Mouse (Mus musculus): ENCODE results near the gene Knstrn. TPM values are rescaled to one million over a fixed set of nuclear protein-coding genes. Genes with fewer than 3 reads are reported as not detected.

Knstrn gene
- polyA plus RNA-seq, 1 experiment from 2014 or later = 62.7 TPM

DNA sequence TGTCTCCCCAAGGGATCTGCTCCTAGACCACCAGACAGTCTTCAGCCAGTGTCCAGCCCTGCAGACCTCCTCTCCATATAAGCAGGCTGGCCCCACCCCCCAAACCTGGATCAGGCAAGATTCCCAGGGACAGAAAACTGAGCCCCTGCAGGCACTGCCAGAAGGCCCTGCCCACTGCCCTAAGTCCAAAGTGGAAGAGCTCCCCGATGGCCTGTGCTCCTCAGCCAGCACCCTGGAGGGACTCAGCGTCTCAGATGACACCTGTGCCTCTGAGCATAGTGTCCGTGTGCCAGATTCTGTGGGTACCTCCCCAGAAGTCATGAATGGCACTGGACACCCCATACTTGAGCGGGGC is 21.6 kb upstream of the Knstrn start:
- H3K4me2 ChIP-seq (replicated peaks) = no peak overlapping the region
- H3K36me3 ChIP-seq = peaks cover 65% of the 10 kb centered on the region
- H3K4me1 ChIP-seq (replicated peaks) = peaks cover 9% of the 10 kb centered on the region; the same call in 1 of the 2 replicates
- no peak overlapping the region for H3K27ac ChIP-seq
- WGBS = 83% methylated on average over 4 of the region's 4 CpGs
- H3K4me3 ChIP-seq (replicated peaks) = no peak overlapping the region
- H3K27me3 ChIP-seq = peaks cover 13% of the 10 kb centered on the region; the same call in 1 of the 2 replicates
- no peak for ATAC-seq
- no peaks in the 10 kb centered on the region for H3K9me3 ChIP-seq
- H3K9ac ChIP-seq (replicated peaks) = no peak overlapping the region

DNA sequence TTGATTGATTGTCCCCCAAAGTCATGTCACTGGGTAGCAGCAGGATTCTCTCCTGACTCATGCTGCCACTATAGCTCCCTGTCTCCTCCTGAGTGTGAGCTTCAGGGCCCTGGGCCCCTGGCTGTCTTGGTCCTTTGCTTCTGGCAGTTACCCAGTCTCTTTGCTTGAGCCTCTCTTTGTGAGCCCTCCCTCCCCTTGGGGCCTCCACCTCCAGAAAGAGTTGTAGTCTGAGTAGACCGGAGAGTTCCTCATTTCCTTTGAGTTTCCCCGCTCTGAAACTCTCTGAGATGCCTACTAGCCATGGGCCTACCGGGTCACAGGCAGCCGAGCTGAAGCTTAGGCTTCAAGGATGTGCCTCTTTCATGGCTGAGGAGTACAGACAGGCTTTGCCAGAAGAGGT is 20.2 kb upstream of the Knstrn start:
- H3K27me3 ChIP-seq = peaks cover 13% of the 10 kb centered on the region; the same call in 1 of the 2 replicates
- H3K4me1 ChIP-seq (replicated peaks) = peaks cover 9% of the 10 kb centered on the region; the same call in 1 of the 2 replicates
- no peak overlapping the region for H3K9ac ChIP-seq (replicated peaks)
- no peak overlapping the region for H3K4me3 ChIP-seq (replicated peaks)
- ATAC-seq = no peak
- WGBS = 86% methylated on average over 4 of the region's 4 CpGs
- H3K4me2 ChIP-seq (replicated peaks) = no peak overlapping the region
- H3K36me3 ChIP-seq = peaks cover 53% of the 10 kb centered on the region
- H3K9me3 ChIP-seq = peaks cover 3% of the 10 kb centered on the region; the same call in 1 of the 2 replicates
- no peak overlapping the region for H3K27ac ChIP-seq

DNA sequence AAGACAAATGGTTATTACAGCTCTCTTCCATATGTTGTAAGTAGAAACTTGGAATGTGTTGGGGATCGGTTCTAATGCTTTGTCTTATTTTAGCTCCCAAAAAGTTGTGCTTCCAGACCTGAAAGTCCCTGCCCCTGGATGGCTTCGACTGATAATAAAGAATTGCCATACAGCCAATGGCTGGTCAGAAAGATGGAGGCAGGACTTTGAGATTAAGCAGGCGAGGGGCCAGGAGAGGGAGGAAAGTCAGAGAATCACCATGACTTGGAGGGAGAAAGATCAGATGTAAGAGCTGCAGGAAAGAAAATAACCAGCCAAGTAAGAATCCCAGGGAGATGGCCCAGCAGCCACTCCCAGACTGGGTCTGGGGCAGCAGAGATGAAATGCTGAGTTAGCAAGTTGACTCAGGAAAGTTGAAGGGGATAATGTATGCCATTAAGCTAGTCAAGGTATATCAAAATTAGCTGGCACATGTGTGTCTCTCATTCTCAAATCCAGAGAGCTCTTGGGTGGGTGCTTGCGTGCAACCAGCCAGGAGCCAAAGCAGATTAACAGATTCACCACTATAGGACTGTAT is 11.2 kb upstream of the Knstrn start:
- Histone ChIP-seq H3K36me3 (no peaks in the 10 kb centered on the region), H3K9ac (replicated peaks) (no peak overlapping the region), H3K9me3 (peaks cover 3% of the 10 kb centered on the region; the same call in 1 of the 2 replicates), H3K4me1 (replicated peaks) (no peaks in the 10 kb centered on the region), H3K27ac (no peak overlapping the region), H3K4me3 (replicated peaks) (no peak overlapping the region), H3K27me3 (no peaks in the 10 kb centered on the region), H3K4me2 (replicated peaks) (no peak overlapping the region)
- ATAC-seq = no peak
- WGBS = 70% methylated on average over 4 of the region's 4 CpGs

DNA sequence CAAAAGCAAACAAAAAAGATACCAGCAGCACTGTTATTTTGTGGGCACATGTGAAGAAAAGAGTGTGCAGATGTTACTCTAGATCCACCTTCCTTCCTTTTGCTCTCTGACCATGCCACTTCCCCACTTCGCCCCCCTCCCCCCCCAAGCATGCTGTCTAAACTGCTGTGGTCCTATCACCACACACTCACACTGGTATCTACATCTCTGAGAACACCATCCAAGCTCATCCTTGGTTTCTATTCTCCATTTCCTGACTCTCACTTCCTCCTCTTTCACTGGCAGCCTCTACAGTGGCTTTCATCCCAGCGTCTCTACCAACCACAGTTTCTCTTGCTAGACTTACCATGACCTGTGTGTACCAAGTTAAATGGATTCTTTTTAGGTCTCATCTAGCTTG is 9.3 kb upstream of the Knstrn start:
- no peak overlapping the region for H3K9ac ChIP-seq (replicated peaks)
- H3K4me3 ChIP-seq (replicated peaks) = no peak overlapping the region
- H3K4me2 ChIP-seq (replicated peaks) = no peak overlapping the region
- no peaks in the 10 kb centered on the region for H3K9me3 ChIP-seq
- 84% methylated on average over 2 of the region's 2 CpGs for WGBS
- H3K27ac ChIP-seq = no peak overlapping the region
- no peak for ATAC-seq
- no peaks in the 10 kb centered on the region for H3K4me1 ChIP-seq (replicated peaks)
- no peaks in the 10 kb centered on the region for H3K27me3 ChIP-seq
- no peaks in the 10 kb centered on the region for H3K36me3 ChIP-seq

DNA sequence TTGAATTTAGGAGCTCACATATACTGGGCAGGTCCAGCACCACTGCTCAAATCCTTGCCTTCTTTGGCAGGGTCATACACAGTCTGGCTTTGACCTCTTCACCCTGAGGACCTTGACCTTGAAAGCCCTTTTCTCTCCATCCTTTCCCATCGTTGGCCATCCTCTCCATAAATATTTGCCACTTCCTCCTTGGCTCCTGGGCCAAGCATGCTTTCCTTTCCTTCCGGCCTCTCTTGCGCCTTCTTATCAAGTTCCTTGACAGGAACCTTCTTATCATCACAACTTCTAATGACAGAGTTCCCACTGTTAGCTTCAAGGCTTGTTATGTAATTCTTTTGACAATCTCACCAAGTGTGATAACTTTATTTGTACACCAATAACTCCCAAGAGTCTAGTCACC is 8.7 kb upstream of the Knstrn start:
- 75% methylated on average over 3 of the region's 3 CpGs for WGBS
- no peak overlapping the region for H3K4me2 ChIP-seq (replicated peaks)
- H3K9ac ChIP-seq (replicated peaks) = no peak overlapping the region
- no peak overlapping the region for H3K4me3 ChIP-seq (replicated peaks)
- H3K9me3 ChIP-seq = no peaks in the 10 kb centered on the region
- no peaks in the 10 kb centered on the region for H3K4me1 ChIP-seq (replicated peaks)
- H3K36me3 ChIP-seq = no peaks in the 10 kb centered on the region
- no peak for ATAC-seq
- no peak overlapping the region for H3K27ac ChIP-seq
- no peaks in the 10 kb centered on the region for H3K27me3 ChIP-seq

DNA sequence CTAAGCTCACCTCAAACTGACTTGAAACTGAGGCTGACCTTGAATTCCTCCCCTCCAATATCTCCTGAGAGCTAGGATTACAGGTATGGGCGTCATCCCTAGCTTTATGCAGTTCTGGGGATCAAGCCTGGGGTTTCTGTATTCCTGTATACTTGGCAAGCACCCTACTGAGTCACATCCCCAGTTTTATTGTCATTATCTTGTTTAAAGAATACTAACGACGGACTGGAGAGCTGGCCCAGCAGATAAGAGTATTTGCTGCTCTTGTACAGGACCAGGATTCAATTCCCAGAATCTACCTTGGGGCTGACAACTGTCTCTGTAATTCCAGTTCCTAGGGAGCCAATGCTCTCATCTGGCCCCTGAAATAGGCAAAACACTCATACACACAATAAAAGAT is 8.0 kb upstream of the Knstrn start:
- Histone ChIP-seq H3K36me3 (no peaks in the 10 kb centered on the region), H3K9me3 (no peaks in the 10 kb centered on the region), H3K9ac (replicated peaks) (no peak overlapping the region), H3K27ac (no peak overlapping the region), H3K4me3 (replicated peaks) (no peak overlapping the region), H3K4me1 (replicated peaks) (no peaks in the 10 kb centered on the region), H3K27me3 (no peaks in the 10 kb centered on the region), H3K4me2 (replicated peaks) (no peak overlapping the region)
- 38% methylated on average over 3 of the region's 3 CpGs for WGBS
- no peak for ATAC-seq

DNA sequence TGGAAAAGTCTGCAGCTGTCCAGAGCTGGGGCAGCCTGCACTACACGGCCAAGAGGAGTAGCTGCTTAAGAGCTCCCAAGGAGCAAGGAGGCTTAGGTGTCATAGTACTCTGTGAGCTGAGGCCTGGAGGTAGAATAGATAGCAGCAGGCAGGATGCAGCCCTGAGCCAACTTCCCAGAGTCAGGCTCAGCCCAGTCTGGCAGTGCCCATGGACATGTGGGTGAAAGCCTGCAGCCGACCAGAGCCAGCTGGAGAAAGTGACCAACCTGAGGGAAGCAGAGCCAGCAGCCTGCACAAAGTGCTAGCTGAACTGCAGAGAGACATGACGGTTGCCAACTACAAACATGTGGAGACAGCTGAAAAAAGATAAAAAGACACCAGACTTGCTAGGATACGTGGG is 6.9 kb upstream of the Knstrn start:
- WGBS = 78% methylated on average over 4 of the region's 4 CpGs
- Histone ChIP-seq H3K4me2 (replicated peaks) (no peak overlapping the region), H3K9ac (replicated peaks) (no peak overlapping the region), H3K27me3 (no peaks in the 10 kb centered on the region), H3K9me3 (no peaks in the 10 kb centered on the region), H3K27ac (no peak overlapping the region), H3K4me3 (replicated peaks) (no peak overlapping the region), H3K36me3 (no peaks in the 10 kb centered on the region), H3K4me1 (replicated peaks) (no peaks in the 10 kb centered on the region)
- ATAC-seq = no peak

DNA sequence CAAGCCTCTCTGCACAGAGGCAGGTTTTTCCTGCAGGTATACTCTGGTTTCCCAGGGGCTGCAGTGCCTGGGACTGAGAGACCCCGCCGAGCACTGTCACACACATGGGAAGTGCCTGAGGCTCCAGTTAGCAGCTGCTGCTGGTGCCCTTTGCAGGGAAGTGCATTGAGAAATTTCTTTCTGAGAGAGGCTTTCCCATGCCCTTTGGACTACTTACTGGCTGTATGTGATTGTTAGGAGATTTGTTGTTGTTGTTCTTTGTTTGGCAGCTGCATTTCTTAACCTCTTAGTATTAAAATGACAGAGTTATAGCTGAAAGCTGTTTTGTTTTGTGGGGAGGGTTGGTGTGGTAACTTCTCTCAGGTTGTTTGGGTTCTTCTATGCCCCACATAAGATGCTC is 2.9 kb upstream of the Knstrn start:
- WGBS = 48% methylated on average over 2 of the region's 2 CpGs
- Histone ChIP-seq H3K27ac (no peak overlapping the region), H3K9ac (replicated peaks) (no peak overlapping the region), H3K4me1 (replicated peaks) (peaks cover 19% of the 10 kb centered on the region), H3K4me2 (replicated peaks) (no peak overlapping the region), H3K27me3 (no peaks in the 10 kb centered on the region), H3K4me3 (replicated peaks) (no peak overlapping the region), H3K9me3 (no peaks in the 10 kb centered on the region), H3K36me3 (no peaks in the 10 kb centered on the region)
- no peak for ATAC-seq

DNA sequence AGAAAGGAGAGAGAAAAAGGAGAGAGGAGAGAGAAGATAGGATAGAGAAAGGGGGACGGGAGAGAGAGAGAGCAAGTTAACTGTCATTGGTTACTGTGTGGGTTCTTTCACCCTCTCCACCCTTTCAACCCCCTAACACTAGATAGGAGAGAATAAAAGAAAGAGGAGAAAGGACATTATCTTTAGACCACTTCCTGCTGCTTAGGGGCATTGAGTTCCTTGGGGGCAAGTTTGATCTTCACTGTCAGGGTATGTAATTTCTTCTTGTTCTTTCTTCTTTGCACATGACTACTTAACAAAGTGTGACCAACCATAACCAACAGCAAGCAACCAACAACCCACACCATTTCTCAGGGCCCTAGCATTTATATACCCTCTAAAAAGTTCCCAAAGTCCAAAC is 1.1 kb upstream of the Knstrn start:
- no peak overlapping the region for H3K4me3 ChIP-seq (replicated peaks)

DNA sequence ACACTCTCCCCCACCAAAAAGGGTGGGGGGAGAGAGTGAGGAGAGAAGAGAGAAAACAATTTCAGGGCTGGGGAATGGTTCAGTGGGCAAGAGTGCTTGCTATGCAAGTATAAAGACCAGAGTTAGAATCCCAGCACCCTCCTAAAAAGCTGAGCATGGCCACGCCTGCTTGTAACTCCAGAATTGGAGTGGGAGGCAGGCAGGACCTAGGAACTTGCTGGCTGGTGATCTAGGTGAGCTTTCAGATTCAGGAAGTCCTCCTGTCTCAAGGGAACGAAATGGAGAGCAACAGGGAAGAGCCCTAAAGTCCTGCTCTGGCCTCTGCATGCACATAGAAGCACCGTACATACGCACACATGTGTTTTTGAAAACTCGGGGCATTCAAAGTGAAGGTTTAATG is 9.0 kb downstream of the Knstrn start:
- H3K9ac ChIP-seq (replicated peaks) = no peak overlapping the region
- H3K4me1 ChIP-seq (replicated peaks) = no peaks in the 10 kb centered on the region
- no peak for ATAC-seq
- H3K27ac ChIP-seq = no peak overlapping the region
- no peaks in the 10 kb centered on the region for H3K9me3 ChIP-seq
- H3K36me3 ChIP-seq = peaks cover 55% of the 10 kb centered on the region
- no peak overlapping the region for H3K4me2 ChIP-seq (replicated peaks)
- 96% methylated on average over 5 of the region's 5 CpGs for WGBS
- no peaks in the 10 kb centered on the region for H3K27me3 ChIP-seq
- H3K4me3 ChIP-seq (replicated peaks) = no peak overlapping the region

More for the DNA sequence above, 1.1 kb upstream of the Knstrn start:
- Histone ChIP-seq H3K9ac (replicated peaks) (no peak overlapping the region), H3K9me3 (no peaks in the 10 kb centered on the region), H3K4me1 (replicated peaks) (peaks cover 19% of the 10 kb centered on the region), H3K4me2 (replicated peaks) (no peak overlapping the region), H3K27ac (no peak overlapping the region), H3K36me3 (0 out of 2 replicates have a peak, but pooled peaks cover 1% of the 10 kb centered on the region), H3K27me3 (no peaks in the 10 kb centered on the region)
- ATAC-seq = no peak
- WGBS = 76% methylated on average over 1 of the region's 1 CpGs

DNA sequence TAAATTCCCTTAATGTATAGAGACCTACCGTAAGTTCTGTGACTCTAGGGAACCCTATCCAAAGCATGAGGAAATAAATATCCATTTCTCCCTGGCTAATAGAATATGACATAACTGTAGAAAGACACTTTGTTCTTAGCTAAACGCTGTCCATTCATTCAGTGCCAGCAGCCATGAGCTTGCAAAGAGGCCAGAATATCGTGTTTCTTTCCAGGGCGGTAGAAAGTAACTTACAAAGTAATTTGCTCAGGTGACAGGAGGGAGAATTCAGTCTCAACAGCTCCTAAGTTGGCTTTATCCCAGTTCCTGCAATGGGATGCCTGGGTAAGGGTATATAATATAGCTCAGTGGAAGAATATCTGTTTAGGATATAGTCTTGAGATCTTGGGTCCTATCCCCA is 10.6 kb downstream of the Knstrn start:
- Histone ChIP-seq H3K4me3 (replicated peaks) (no peak overlapping the region), H3K36me3 (peaks cover 40% of the 10 kb centered on the region), H3K4me2 (replicated peaks) (no peak overlapping the region), H3K27me3 (no peaks in the 10 kb centered on the region), H3K27ac (no peak overlapping the region), H3K4me1 (replicated peaks) (no peaks in the 10 kb centered on the region), H3K9me3 (no peaks in the 10 kb centered on the region), H3K9ac (replicated peaks) (no peak overlapping the region)
- WGBS = 98% methylated on average over 4 of the region's 4 CpGs
- no peak for ATAC-seq

DNA sequence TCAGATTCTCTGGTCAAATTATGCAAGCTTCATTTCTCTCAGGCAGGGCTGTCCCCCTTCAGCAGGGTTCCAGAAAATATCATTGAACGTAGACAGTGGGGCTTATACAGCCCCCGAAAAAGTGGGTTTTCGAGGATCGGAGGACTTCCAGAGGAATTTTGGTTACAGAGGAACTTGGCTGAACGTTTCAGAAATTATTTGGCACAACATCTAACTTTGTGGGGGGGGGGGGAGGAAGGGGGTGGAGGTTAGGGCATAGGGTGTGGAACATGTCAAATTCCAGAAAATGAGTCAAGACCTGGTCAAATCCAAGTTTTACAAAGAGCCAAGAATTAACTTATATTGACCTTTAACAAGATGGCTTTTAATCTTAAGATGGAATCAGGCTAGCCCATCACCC is 15.3 kb downstream of the Knstrn start:
- H3K36me3 ChIP-seq = peaks cover 33% of the 10 kb centered on the region
- no peak for ATAC-seq
- no peak overlapping the region for H3K4me2 ChIP-seq (replicated peaks)
- H3K4me3 ChIP-seq (replicated peaks) = no peak overlapping the region
- no peak overlapping the region for H3K27ac ChIP-seq
- no peaks in the 10 kb centered on the region for H3K4me1 ChIP-seq (replicated peaks)
- no peaks in the 10 kb centered on the region for H3K27me3 ChIP-seq
- 98% methylated on average over 5 of the region's 5 CpGs for WGBS
- H3K9ac ChIP-seq (replicated peaks) = no peak overlapping the region
- no peaks in the 10 kb centered on the region for H3K9me3 ChIP-seq

DNA sequence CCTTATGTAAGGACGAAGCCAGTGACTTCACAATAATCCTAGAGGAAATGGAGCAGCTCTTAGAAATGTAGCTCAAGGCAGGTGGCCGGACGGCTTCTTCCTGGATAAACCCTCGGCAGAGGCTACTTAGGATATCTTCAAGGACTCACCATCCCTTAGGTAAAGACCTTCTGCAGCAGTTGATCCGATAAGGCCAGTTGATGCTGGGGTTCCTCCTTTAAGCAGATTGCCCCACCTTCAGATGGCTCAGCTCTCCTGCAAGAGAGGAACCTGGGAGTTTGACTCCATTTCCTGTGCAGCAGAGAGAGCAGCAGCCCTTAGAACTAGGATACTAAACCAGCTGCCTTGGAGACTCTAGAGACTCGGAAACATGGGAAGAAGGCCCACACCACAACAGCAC is 20.3 kb downstream of the Knstrn start:
- no peaks in the 10 kb centered on the region for H3K9me3 ChIP-seq
- peaks cover 20% of the 10 kb centered on the region for H3K36me3 ChIP-seq
- no peaks in the 10 kb centered on the region for H3K4me1 ChIP-seq (replicated peaks)
- H3K4me2 ChIP-seq (replicated peaks) = no peak overlapping the region
- no peak overlapping the region for H3K27ac ChIP-seq
- WGBS = 97% methylated on average over 6 of the region's 6 CpGs
- H3K9ac ChIP-seq (replicated peaks) = no peak overlapping the region
- no peak overlapping the region for H3K4me3 ChIP-seq (replicated peaks)
- ATAC-seq = no peak
- H3K27me3 ChIP-seq = no peaks in the 10 kb centered on the region
